Mouse (Mus musculus) hindbrain, embryonic 10.5 days (tissue): ENCODE measurements at regions not wholly inside any gene's neighbourhood (a gene's known extent, or its start where the extent isn't known, plus 50 kb on each side); places are given as distances from the start of the nearest gene placed in this dataset.
A peak's percentile ranks its signal among the peaks of the same experiment; 100 is the strongest.

Experiments used
- DNase-seq: peaks from one replicate; pipeline ENCODE4 v3.0.0-alpha.2; 2017; ENCODE audit warnings: low spot score
- H3K27ac ChIP-seq: fragments of 300-500 bp; sonication (generic); 2 replicates; pipeline ENCODE4 v1.5.1; 2016; ENCODE audit warnings: mild to moderate bottlenecking, moderate library complexity
- H3K27me3 ChIP-seq: fragments of 300-500 bp; sonication (generic); 2 replicates; pipeline ENCODE4 v1.6.1; 2016; ENCODE audit warnings: mild to moderate bottlenecking; ENCODE audit not compliant: poor library complexity, insufficient read depth, severe bottlenecking
- H3K36me3 ChIP-seq: fragments of 300-500 bp; sonication (generic); 2 replicates; pipeline ENCODE4 v1.6.1; 2016; ENCODE audit warnings: mild to moderate bottlenecking, moderate library complexity
- H3K4me1 ChIP-seq: fragments of 300-500 bp; sonication (generic); replicated peaks from 2 replicates; pipeline ENCODE4 v1.6.1; 2016; ENCODE audit warnings: mild to moderate bottlenecking
- H3K4me3 ChIP-seq: fragments of 300-500 bp; sonication (generic); 2 replicates; pipeline ENCODE4 v1.5.1; 2016; ENCODE audit warnings: mild to moderate bottlenecking, moderate library complexity
- H3K9me3 ChIP-seq: fragments of 300-500 bp; sonication (generic); 2 replicates; pipeline ENCODE4 v1.6.1; 2016; ENCODE audit warnings: mild to moderate bottlenecking, moderate library complexity
- WGBS: fragments of 180-500 bp; shearing (Covaris S2); methylation state at CpG from one replicate; pipeline ENCODE4 v1.1.7; 2016; 5-methylcytosine and 5-hydroxymethylcytosine counted together

- H3K36me3 ChIP-seq: no peaks in the 10 kb centered on the region
- DNase-seq: no peak
- 74% methylated on average over 19 of the region's 19 CpGs for WGBS
- H3K4me1 ChIP-seq: no peaks in the 10 kb centered on the region
- no peaks in the 10 kb centered on the region for H3K9me3 ChIP-seq
- H3K27ac ChIP-seq: no peak overlapping the region
- H3K4me3 ChIP-seq: no peak overlapping the region
- no peaks in the 10 kb centered on the region for H3K27me3 ChIP-seq
Measured at GRCm38 (mm10) chr17:63784381-63785116, 78.3 kb upstream of the Fer start.

- 86% methylated on average over 11 of the region's 11 CpGs for WGBS
- Histone ChIP-seq H3K36me3 (no peaks in the 10 kb centered on the region), H3K4me1 (no peaks in the 10 kb centered on the region), H3K9me3 (no peaks in the 10 kb centered on the region), H3K4me3 (no peak overlapping the region), H3K27ac (no peak overlapping the region), H3K27me3 (no peaks in the 10 kb centered on the region)
- DNase-seq: no peak
Measured at GRCm38 (mm10) chr17:63786444-63786843, 76.4 kb upstream of the Fer start.

GRCm38 (mm10) chr17:63794352-63794751 lies 68.5 kb upstream of the Fer start:
- Histone ChIP-seq H3K27ac (no peak overlapping the region), H3K4me3 (no peak overlapping the region), H3K4me1 (no peaks in the 10 kb centered on the region), H3K36me3 (no peaks in the 10 kb centered on the region), H3K27me3 (no peaks in the 10 kb centered on the region), H3K9me3 (no peaks in the 10 kb centered on the region)
- 86% methylated on average over 6 of the region's 6 CpGs for WGBS
- no peak for DNase-seq

- H3K4me1 ChIP-seq: no peaks in the 10 kb centered on the region
- H3K4me3 ChIP-seq: no peak overlapping the region
- no peak for DNase-seq
- no peaks in the 10 kb centered on the region for H3K36me3 ChIP-seq
- H3K9me3 ChIP-seq: no peaks in the 10 kb centered on the region
- H3K27me3 ChIP-seq: no peaks in the 10 kb centered on the region
- WGBS: 92% methylated on average over 6 of the region's 6 CpGs
- no peak overlapping the region for H3K27ac ChIP-seq
Measured at GRCm38 (mm10) chr17:63798381-63798780, 64.5 kb upstream of the Fer start.

- H3K36me3 ChIP-seq: no peaks in the 10 kb centered on the region
- H3K9me3 ChIP-seq: no peaks in the 10 kb centered on the region
- no peaks in the 10 kb centered on the region for H3K27me3 ChIP-seq
- no peaks in the 10 kb centered on the region for H3K4me1 ChIP-seq
- no peak for DNase-seq
- H3K27ac ChIP-seq: no peak overlapping the region
- 91% methylated on average over 6 of the region's 6 CpGs for WGBS
- no peak overlapping the region for H3K4me3 ChIP-seq
Measured at GRCm38 (mm10) chr17:63798961-63799531, 63.8 kb upstream of the Fer start.

- no peaks in the 10 kb centered on the region for H3K4me1 ChIP-seq
- 97% methylated on average over 9 of the region's 9 CpGs for WGBS
- no peaks in the 10 kb centered on the region for H3K36me3 ChIP-seq
- H3K27me3 ChIP-seq: no peaks in the 10 kb centered on the region
- H3K27ac ChIP-seq: no peak overlapping the region
- no peaks in the 10 kb centered on the region for H3K9me3 ChIP-seq
- no peak for DNase-seq
- H3K4me3 ChIP-seq: no peak overlapping the region
Measured at GRCm38 (mm10) chr17:63801411-63801810, 61.5 kb upstream of the Fer start.

GRCm38 (mm10) chr17:63802846-63803245 lies 60.0 kb upstream of the Fer start:
- Histone ChIP-seq H3K27me3 (no peaks in the 10 kb centered on the region), H3K4me3 (no peak overlapping the region), H3K27ac (no peak overlapping the region), H3K36me3 (no peaks in the 10 kb centered on the region), H3K4me1 (peaks cover 5% of the 10 kb centered on the region; the same call in 1 of the 2 replicates), H3K9me3 (no peaks in the 10 kb centered on the region)
- 75% methylated on average over 5 of the region's 5 CpGs for WGBS
- no peak for DNase-seq

GRCm38 (mm10) chr17:63803599-63803998 lies 59.3 kb upstream of the Fer start:
- Histone ChIP-seq H3K36me3 (no peaks in the 10 kb centered on the region), H3K4me3 (no peak overlapping the region), H3K9me3 (no peaks in the 10 kb centered on the region), H3K4me1 (peaks cover 10% of the 10 kb centered on the region), H3K27ac (no peak overlapping the region), H3K27me3 (no peaks in the 10 kb centered on the region)
- WGBS: 28% methylated on average over 11 of the region's 11 CpGs
- DNase-seq: peak; percentile 74

- no peak for DNase-seq
- Histone ChIP-seq H3K36me3 (no peaks in the 10 kb centered on the region), H3K4me3 (no peak overlapping the region), H3K4me1 (peaks cover 16% of the 10 kb centered on the region), H3K27me3 (no peaks in the 10 kb centered on the region), H3K27ac (no peak overlapping the region), H3K9me3 (no peaks in the 10 kb centered on the region)
- WGBS: 95% methylated on average over 4 of the region's 4 CpGs
Measured at GRCm38 (mm10) chr17:63804416-63804815, 58.4 kb upstream of the Fer start.

- Histone ChIP-seq H3K27ac (no peak overlapping the region), H3K36me3 (no peaks in the 10 kb centered on the region), H3K4me1 (peaks cover 19% of the 10 kb centered on the region), H3K4me3 (no peak overlapping the region), H3K9me3 (no peaks in the 10 kb centered on the region), H3K27me3 (no peaks in the 10 kb centered on the region)
- 92% methylated on average over 10 of the region's 10 CpGs for WGBS
- DNase-seq: no peak
Measured at GRCm38 (mm10) chr17:63806360-63806759, 56.5 kb upstream of the Fer start.

- no peak overlapping the region for H3K4me3 ChIP-seq
- H3K36me3 ChIP-seq: no peaks in the 10 kb centered on the region
- H3K27ac ChIP-seq: peak overlapping the region; percentile 29; the same call in 1 of the 2 replicates
- H3K9me3 ChIP-seq: no peaks in the 10 kb centered on the region
- H3K27me3 ChIP-seq: no peaks in the 10 kb centered on the region
- 72% methylated on average over 9 of the region's 9 CpGs for WGBS
- peaks cover 20% of the 10 kb centered on the region for H3K4me1 ChIP-seq
- DNase-seq: no peak
Measured at GRCm38 (mm10) chr17:63807590-63808228, 55.2 kb upstream of the Fer start.

- WGBS: 55% methylated on average over 6 of the region's 6 CpGs
- Histone ChIP-seq H3K27me3 (no peaks in the 10 kb centered on the region), H3K4me1 (peaks cover 20% of the 10 kb centered on the region), H3K4me3 (no peak overlapping the region), H3K27ac (0 out of 2 replicates have a peak overlapping the region, but pooled peaks have one; percentile 40), H3K36me3 (no peaks in the 10 kb centered on the region), H3K9me3 (no peaks in the 10 kb centered on the region)
- no peak for DNase-seq
Measured at GRCm38 (mm10) chr17:63808756-63809155, 54.1 kb upstream of the Fer start.

- H3K4me1 ChIP-seq: peaks cover 20% of the 10 kb centered on the region
- no peaks in the 10 kb centered on the region for H3K9me3 ChIP-seq
- H3K36me3 ChIP-seq: no peaks in the 10 kb centered on the region
- no peak overlapping the region for H3K27ac ChIP-seq
- H3K27me3 ChIP-seq: no peaks in the 10 kb centered on the region
- WGBS: 52% methylated on average over 9 of the region's 9 CpGs
- no peak for DNase-seq
- no peak overlapping the region for H3K4me3 ChIP-seq
Measured at GRCm38 (mm10) chr17:63811246-63811785, 51.5 kb upstream of the Fer start.
